Mouse (Mus musculus): ENCODE measurements around the gene Rpl29.

DNA sequence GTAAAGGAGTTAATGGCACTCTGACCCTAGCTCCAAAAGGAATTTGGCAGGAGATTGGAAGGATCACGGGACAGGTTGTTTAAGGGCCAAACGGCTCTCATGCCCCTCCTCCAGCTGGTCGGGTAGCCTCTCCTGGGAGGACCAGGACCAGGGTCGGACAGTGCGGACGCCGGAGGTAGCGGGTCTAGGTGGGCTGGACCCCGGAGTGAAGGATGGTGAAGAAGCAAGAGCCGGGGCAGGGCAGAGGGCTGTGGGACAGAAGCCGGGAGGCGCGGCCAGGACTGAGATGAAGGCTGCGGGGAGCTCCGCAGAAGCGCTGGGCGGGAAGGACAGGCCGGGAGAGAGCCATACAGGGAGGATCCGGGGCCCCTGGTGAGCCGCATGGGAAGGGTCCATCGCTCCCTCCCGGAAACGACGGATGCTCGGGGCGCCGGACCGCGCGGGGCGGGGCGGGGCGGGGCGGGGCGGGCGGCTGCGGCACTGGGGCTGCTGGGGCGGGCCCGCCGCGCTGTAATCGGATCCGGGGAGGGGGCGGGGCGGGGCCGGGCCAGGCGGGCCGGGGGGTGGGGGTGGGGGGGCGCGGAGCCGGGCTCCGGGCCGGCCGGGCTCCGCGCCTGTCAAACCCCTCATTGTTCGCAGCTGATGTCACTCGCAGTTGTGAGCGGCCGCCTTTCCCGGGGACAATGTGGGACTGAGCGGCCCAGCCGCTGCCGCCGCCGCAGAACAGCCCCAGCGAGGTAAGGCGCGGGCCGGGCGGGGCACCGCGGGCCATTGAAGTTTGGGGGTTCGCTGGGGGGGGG lies 24.2 kb downstream of the Rpl29 start, which contains the start of gene Pcbp4:
- TF ChIP-seq CTCF (IDR thresholded peaks at IDR 0.05; ENCODE audit: borderline replicate concordance, insufficient read depth, low read depth, low read length) (no peak), POLR2A (IDR thresholded peaks at IDR 0.05; ENCODE audit: borderline replicate concordance, insufficient read depth, low read length) (no peak)
